Mouse (Mus musculus): ENCODE data around the gene Gstm3. TPM values are rescaled to one million over a fixed set of nuclear protein-coding genes. Genes with fewer than 3 reads are reported as not detected.
"Not testable (repeated sequence)": the region's sequence is repeated elsewhere in the genome, so short reads cannot be mapped to it uniquely, and the experiment has no call there.

Gstm3 gene
- polyA plus RNA-seq (2012; rRNA removed): 11.5 and 90.4 TPM in 2 replicates

DNA sequence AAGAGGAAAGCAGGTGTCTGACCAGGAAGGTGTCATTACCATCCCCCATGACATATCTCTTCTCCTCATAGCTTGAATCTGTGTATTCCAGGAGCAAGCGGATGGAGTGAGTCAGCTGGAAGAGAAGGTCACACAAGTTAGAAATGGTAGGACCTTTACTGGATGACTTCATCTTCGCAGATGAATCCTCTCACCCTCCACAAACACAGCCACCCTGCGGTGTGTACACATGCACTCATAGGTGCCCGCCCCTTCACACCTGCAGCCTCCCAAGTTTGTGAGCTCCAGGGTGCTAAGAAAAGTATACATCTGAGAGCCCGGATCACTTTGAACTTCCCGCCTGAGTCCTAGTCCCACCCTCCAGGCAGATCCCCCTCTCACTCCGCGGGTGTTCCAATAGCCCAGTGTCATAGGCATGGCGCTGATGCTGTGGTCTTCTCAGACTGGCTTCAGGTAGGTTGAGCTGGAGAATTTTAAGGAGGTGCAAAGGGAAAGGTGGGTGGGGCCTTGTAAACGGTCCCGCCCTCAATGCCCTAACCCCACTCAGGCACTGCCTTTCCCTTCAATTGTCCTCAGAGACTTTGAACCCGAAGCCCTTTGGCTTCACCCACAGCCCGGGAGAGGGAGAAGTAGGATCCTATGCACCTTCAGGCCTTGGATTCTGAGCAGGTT is at the start of gene Gstm3:
Gene Gstm3 (minus strand): TSS at position 560 of the 672 bp plus-strand sequence.
- peak; percentile 67 for DNase-seq (ENCODE audit: low read depth, low spot score)
- 25% methylated on average over 13 of the region's 13 CpGs for WGBS

DNA sequence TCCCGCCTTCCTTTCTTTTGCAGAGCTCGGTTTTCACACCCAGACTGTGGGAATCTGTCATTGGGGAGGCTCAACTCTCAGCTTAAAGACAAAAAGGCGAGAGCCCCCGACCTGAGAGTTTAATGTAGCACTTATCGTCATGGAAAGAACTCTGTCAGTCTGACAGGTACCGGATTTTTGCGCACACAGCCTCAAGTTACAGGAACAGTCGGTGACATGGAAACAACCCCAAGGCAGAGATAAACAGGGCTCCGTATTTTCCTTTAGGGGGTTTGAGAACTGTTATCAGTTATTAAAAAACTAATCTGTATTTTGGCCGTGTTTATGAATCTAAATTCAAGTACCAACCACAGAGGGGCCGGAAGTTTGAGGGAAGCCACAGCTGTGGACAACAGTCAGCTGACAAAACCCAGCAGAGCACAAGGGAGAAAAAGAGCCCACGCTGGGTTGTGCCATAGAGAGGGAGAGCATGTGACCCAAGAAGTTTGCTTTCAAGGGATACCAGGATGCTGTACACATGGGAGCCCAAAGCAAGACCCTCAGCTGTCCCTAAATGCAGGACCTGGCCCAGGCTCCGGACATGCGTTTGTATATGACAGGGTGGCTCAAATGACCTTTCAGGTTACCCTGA is 49.2 kb upstream of the Gstm3 start:
- DNase-seq (ENCODE audit: low read depth, low spot score): no peak
- WGBS: 10% methylated on average over 14 of the region's 14 CpGs

DNA sequence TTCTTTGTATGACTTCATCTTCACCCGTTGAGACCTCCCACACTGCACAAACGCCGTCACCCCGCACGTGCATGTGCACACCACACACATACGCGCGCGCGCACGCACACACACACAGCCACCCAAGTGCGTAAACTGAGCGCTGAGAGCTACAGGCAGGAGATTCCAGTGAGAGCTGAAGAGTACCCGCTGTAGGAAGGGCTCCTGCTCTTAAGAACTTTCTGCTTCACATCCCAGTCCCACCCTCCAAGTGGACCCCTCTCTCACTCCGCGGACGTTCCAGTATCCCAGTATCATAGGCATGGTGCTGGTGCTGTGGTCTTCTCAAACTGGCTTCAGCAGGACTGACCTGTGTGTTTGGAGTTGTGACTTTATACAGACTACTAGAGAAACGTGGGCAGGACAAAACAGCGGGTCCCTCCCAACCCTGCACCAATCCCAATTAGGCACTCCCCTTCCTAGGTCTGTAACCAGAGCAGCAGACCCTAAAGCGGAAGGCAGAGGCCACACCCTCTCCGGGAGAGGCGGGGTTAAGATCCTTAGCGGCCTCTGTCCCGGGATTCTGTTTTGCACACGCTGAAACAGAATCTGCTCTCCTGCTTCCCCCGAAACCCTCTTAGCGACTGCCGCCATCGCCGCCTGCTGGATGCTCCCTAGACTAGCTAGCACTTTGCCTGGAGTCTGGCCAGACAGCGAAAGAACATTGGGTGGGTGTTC is 48.5 kb upstream of the Gstm3 start, which contains the start of gene Gstm1:
Gene Gstm1 (minus strand): TSS at position 501 of the 717 bp plus-strand sequence.
- WGBS: under 1% methylated on average over 31 of the region's 31 CpGs

DNA sequence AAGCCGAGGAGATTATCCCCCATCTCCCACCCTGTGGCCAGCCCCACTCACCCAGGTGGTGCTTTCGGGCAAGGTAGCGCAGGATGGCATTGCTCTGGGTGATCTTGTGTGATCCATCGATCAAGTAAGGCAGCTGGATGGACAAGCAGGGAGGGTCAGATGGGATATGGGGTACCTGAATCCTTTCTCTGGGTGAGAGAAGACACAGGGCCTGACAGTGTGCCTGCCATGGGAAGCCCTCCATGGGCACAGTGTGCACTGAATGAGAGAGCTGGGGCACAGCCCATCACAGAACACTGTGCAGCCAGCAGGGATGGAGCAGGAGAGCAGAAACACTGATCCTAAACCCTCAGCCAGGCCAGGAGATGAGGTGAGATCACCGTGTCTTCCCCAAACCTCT is 47.4 kb upstream of the Gstm3 start:
- 69% methylated on average over 5 of the region's 5 CpGs for WGBS
- not testable (repeated sequence) for DNase-seq (ENCODE audit: low read depth, low spot score)

More for the DNA sequence above, 48.5 kb upstream of the Gstm3 start, which contains the start of gene Gstm1:
- DNase-seq (ENCODE audit: low read depth, low spot score): peak; percentile 95

DNA sequence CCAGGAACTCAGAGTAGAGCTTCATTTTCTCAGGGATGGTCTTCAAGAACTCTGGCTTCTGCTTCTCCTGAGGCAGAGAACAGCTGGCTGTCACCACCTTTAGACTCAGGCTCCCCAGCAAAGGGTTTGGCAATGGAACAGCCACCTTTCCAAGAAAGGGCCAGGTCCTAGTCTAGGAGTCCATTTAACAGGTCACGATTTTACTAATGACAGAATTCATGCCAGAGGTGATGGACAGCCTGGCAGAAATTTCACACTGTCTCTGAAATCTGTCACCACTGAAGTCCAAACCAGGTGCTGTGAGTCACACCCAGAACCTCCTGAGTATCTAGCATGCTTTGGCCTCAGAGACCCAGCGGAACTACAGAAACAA is 45.9 kb upstream of the Gstm3 start:
- DNase-seq (ENCODE audit: low read depth, low spot score): no peak
- 78% methylated on average over 2 of the region's 2 CpGs for WGBS

DNA sequence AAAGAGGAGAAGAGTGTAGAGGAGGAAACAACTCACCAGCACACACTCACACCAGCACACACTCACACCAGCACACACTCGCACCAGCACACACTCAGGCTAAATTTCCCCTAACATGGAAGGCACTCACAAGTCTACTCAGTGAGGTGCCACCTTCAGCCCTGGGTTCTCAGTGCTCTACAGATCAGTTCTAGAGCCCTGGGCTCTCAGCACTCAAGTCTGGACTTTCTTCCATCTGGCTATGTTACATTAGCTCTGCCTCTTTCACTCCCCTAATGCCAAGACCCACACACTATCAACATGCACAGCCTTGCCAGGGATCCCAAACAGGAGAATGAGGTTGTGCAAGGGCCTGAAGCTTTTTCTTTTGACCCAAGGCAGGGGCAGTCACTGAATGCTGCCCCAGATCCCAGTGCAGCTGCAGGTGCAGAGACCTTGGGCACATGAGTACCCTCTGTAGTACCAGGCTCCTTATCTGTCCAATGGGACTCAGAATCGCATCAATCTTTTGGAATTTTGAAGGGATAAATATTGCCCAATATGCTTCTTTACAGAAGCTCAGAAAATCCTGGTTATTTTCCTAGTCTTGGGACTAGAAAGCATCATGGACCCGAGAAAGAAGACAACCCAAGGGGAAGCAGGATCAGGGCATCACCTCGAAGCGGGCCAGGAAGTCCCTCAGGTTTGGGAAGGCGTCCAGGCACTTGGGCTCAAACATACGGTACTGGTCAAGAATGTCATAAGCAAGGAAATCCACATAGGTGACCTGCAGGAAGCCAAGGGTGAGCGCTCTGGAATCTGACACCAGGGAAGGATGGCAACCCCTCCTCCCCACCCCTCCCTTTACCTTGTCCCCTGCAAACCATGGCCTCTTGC is 45.3 kb upstream of the Gstm3 start:
- 68% methylated on average over 8 of the region's 8 CpGs for WGBS
- DNase-seq (ENCODE audit: low read depth, low spot score): no peak

DNA sequence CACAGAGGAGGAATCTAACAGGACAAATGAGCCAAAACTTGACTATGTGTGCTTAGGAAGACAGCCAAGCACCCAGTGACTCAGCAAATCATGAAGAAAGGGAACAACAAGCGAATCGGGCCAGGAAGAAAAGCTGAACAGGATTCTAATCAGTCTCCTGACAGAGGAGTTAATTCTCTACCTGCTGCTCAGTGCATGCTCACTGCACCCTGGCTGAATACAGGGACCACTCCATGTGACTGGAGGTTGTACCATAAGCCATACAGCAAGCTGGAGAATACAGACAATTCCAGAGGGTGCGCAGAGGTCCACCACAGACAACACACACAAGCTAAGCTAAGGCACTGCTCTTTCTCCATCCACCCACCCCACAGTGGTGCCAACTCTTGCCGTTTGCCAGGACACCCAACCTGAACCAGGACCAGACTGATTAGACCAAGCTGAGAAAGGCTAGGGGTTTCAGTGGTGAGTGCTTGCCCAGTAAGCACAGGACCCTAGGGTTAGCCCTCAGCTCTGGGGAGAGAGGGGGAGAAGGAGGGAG is 44.3 kb upstream of the Gstm3 start:
- WGBS: 11% methylated on average over 4 of the region's 4 CpGs
- DNase-seq (ENCODE audit: low read depth, low spot score): peak; percentile 86

DNA sequence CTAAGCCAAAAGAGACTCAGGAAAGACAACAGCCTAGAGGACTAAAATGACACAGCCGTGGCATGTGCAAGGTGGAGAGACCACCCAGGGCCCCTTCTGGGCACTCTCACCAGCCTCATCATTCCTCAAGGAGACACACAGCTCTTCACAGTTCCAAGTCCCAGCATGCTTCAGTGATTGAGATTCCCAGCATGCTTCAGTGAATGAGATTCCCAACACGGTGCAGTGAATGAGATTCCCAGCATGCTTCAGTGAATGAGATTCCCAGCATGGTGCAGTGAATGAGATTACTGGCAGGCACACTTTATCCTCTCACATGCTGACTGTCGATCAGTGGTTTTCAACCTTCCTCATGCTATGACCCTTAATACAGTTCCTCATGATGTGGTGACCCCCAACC is 42.5 kb upstream of the Gstm3 start:
- no peak for DNase-seq (ENCODE audit: low read depth, low spot score)
- 78% methylated on average over 3 of the region's 3 CpGs for WGBS

DNA sequence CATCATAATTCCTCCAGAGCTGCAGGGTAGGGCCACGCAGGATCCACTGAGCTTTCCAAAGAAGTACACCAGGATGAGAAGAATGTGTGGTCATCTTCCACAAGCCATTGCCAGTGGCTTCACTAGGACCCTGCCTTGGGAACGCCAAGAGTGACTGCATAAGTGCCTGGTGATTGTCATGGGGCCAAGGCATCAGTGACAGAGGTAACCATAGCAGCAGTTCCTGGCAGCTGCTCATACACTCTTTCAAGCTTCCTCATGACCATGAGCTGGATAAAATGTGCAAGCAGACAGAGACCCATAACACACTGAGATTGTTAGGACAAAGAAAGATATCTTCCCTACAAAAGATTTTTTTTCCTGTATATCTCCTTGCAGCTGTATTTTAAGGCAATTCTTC is 41.2 kb upstream of the Gstm3 start:
- no peak for DNase-seq (ENCODE audit: low read depth, low spot score)
- 31% methylated on average over 2 of the region's 2 CpGs for WGBS

DNA sequence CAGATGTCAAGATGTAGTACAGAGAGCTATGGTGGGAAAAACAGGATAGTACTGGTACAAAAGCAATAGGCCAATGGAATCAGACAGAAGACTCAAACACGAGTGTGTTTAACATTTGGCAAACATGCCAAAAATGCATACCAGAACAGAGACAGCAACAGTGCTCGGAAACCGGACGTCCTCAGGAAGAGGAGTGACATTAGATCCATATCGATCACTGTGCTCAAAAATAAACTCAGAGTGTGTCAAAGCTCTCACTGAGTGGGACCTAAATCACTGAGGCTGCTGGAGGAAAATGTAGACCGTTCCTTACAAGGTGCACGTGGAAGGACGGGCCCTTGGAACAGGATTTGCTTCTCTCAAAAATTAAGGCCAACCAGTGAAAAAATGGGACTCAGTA is 32.9 kb upstream of the Gstm3 start:
- 66% methylated on average over 8 of the region's 8 CpGs for WGBS
- no peak for DNase-seq (ENCODE audit: low read depth, low spot score)

DNA sequence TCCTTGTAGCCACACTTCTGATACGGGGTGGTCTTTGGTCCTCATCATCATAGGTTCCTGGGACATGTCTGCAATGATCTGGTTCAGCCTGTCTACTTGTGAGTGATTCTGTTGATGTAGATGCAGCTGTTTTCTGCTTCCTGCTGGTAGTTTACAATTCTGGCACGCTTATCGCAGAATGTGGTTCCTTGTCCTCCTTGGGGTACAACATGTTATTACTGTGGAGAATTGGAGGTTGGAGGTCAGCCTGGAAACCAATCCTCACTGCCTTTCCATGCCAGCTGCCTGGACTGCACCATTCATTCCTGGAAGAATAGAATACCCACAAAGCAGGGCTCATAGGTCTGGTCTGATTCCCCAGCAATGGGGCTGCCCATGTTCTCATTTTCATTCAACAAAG is 30.4 kb upstream of the Gstm3 start:
- 75% methylated on average over 3 of the region's 3 CpGs for WGBS
- DNase-seq (ENCODE audit: low read depth, low spot score): no peak

DNA sequence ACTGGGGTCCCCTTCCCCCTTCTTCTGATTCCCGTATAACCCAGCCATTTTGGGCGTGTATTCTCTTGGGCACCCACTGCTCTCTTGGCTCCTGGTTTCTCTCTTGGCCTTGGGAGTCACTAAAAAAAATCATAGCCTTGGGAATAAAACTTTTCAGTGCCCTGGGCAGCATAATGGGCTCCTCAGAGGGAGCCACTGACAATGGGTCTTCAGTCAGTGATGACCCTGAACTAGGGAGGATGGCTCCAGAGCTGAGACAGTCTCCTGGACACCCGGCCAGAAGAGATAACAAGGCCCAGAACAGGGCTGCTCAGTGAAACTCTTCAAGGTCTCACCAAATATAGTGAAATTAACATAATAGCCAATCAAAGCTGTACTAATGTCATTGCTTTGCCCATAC is 29.5 kb upstream of the Gstm3 start:
- no peak for DNase-seq (ENCODE audit: low read depth, low spot score)
- WGBS: 87% methylated on average over 3 of the region's 3 CpGs

DNA sequence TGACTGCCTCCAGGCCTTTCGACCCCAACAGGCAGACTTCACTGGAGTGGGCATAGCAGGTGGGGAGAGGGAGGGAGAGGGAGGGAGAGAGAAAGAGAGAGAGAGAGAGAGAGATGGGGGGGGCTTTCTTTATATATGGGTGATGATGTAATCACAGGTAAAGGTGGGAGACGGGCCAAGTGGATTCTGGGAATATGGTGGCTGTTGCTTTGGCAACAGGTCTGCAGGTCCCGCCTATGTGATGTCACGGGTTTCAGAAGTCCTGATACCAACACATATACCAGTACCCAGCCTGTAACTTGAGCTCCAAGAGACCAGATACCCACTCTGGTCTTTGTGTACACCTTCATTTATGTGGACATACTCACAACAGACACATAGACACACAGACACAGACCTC is 27.5 kb upstream of the Gstm3 start:
- no peak for DNase-seq (ENCODE audit: low read depth, low spot score)
- 90% methylated on average over 4 of the region's 4 CpGs for WGBS

DNA sequence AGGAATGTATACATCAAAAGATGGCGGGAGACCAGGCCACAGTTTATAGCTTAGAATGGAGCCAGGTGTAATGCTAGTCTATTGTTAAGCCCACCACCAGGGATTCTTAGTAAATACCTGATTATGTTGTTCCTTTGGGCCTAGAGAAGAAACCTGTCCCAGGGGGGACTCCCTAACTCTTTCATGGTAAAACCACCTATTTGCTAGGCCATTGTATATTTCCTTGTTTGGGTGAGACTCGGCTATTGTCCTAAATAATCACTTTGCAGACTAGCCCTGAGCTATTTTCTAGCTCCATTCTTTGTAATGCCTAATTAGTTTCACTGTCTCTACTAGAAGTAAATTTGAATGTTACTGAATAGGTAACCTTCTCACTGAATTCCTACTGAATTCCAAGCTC is 26.9 kb upstream of the Gstm3 start:
- not testable (repeated sequence) for DNase-seq (ENCODE audit: low read depth, low spot score)
- WGBS: 91% methylated on average over 2 of the region's 2 CpGs

DNA sequence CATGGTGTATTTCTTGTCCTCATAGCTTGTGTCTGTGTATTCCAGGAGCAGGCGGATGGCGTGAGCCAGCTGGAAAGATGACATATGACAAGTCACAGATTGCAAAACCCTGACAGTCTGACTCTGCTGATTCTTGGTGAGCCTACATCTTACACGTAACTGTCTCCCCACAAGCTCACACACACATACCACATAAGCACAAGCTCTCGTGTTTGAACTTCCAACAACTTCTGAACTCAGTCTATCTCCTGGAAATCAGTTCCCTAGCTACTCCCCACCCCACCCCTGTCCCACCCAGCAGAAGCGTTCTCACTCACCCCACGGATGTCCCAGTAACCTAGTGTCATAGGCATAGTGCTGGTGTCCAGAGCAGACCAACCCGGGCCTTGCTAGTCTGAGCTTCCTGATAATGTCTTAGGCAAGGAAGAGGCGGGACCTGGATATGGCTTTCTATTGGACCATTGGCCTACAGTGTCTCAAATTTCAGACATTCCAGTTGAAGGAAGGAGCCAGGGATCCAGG is 17.0 kb upstream of the Gstm3 start, which contains the start of gene Gstm2:
Gene Gstm2 (minus strand): TSS at position 413 of the 522 bp plus-strand sequence.
- DNase-seq (ENCODE audit: low read depth, low spot score): no peak
- 19% methylated on average over 8 of the region's 8 CpGs for WGBS

DNA sequence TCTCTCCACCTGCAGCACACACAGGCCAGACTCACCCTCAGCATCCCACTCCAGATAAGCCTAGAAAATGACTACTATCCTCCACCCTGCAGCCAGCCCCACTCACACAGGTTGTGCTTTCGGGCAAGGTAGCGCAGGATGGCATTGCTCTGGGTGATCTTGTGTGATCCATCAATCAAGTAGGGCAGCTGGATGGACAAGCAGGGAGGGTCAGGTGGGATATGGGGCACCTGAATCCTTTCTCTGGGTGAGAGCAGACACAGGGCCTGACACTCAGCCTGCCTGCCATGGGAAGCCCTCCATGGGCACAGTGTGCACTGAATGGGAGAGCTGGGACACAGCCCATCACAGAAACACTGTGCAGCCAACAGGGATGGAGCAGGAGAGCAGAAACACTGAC is 16.1 kb upstream of the Gstm3 start:
- WGBS: 98% methylated on average over 2 of the region's 2 CpGs
- DNase-seq (ENCODE audit: low read depth, low spot score): not testable (repeated sequence)

DNA sequence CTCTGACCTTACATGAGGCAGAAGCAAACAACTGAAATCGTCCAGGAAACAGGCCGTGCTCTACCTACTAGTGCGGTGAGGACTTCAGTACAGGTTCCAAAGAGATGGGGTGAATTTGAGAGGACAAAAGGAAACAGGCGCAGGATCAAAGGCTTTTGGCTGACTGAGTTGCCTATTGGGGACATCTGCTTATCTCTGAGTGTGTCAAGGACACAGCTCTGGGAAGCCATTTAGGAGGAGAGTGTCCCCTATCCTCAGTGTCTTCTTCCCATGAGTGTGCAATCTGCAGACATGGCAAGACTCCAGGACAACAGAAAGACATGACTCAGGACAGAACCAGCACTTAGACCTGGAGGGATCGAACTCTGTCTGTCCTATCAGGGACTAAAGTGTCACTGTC is 15.4 kb upstream of the Gstm3 start:
- 76% methylated on average over 5 of the region's 5 CpGs for WGBS
- DNase-seq (ENCODE audit: low read depth, low spot score): no peak

DNA sequence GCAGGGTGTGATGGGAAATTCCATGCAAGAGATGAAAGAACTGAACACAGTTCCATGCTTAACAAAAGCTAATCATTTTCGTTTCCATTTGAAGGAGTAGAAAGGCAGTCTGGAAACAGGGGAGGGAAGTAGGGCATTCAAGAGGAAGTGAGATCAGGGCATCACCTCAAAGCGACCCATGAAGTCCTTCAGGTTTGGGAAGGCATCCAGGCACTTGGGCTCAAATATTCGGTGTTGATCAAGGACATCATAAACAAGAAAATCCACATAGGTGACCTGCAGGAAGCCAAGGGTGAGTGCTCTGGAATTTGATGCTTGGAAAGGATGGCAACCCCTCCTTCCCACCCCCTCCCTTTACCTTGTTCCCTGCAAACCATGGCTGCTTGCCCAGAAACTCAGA is 14.7 kb upstream of the Gstm3 start:
- no peak for DNase-seq (ENCODE audit: low read depth, low spot score)
- WGBS: 69% methylated on average over 3 of the region's 3 CpGs

DNA sequence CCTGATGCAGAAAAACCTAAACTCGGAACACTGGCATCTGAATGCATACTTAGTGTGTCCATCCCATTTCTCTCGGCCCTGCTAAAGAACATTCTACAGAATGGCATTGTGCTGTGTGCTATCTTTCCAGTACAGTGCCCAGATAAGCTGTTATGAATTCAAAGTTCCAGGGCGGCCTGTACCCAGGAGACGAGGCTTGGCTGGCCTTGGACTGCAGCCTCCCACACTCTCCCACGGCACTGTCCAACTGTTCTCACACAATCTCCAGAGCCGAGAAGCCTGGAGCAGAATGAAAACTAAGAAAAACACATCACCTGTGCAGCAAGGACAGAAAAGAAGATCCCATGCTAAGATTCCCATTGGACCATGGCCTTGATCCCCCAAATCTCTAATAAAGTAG is 13.6 kb upstream of the Gstm3 start:
- WGBS: 92% methylated on average over 6 of the region's 6 CpGs
- no peak for DNase-seq (ENCODE audit: low read depth, low spot score)

Data from large intestine, adult 2 months (tissue).